Mouse (Mus musculus): ENCODE data around the gene Ikzf4.

Ikzf4 gene

DNA sequence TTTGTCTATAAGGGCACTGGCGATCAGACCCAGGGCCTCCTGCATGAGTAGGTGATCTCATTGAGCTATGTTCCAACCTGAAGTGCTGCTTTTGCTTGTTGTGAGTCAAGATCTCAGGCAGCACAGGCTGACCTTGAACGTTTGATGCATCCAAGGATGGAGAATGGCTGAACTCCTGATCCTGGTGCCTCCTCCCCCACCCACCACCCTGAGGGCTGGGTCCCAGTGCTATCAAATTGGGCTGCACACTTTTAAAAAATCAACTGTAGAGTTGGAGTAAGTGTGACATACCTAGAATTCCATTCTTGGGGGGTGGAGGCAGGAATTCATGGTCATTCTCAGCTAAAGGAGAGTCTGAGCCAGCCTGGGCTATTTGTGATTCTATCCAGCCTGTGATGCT, 39.3 kb downstream of the Ikzf4 start:
- DNase-seq = no peak

DNA sequence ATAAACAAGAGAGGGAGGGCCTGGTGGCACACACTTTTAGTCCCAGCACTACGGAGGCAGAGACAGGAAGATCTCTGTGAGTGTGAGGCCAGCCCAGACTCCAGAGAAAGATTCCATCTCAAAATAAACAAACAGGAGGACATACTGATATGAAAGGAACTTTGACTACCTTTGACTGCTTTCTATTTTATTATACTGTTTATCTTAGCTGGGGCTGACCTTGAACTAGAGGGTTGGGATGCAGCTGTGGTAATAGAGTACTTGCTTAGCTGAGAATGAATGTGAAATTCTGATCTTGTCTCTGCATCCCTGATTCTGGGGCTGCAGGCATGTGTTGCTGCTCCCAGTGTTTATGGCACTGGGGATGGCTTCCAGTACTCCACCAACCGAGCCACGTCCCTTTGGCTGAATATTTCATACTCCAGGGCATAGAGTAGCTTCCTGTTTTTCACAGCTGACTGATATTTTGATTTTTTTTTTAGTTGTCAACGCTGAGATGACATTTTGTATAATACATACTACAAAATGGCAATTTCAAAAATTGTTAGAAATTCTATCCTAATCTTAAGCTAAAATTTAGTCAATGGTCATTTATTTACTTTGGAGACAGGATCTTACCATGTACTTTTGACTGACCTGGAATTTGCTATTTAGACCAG, 43.2 kb downstream of the Ikzf4 start:
- no peak for DNase-seq

DNA sequence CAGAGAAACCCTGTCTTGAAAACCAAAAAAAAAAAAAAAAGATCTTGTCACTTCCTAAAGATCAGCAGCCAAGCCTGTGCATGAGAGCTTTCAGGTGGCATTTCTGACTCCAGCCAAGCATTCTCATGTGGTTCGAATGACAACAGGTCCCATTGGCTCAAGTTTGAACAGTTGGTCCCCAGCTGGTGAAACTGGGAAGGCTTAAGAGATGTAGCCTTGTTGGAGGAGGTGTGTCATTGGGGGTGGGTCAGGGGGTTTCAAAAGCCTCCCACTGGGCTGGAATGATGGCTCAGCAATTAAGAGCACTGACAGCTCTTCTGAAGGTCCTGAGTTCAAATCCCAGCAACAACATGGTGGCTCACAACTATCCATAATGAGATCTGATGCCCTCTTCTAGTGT, 44.3 kb downstream of the Ikzf4 start:
- DNase-seq = no peak

DNA sequence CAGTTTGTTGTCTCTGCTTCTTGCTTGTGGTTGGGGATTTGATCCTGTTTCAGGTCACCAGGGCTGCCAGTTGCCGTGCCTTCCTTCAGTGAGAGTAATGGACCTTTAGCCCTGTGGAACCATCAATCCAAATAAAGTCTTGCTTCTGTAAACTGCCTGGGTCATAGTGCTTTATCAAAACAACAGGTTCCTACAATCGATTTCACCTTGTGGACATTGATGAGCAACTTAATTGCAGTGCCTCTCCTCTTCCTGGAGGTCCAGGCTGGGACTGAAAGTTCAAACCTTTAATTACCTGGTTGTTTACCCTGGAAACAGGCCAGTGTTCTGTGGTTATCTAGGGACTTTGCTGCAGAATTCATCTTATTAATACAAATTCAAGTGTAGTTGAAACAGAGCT, 47.3 kb downstream of the Ikzf4 start:
- no peak for DNase-seq

DNA sequence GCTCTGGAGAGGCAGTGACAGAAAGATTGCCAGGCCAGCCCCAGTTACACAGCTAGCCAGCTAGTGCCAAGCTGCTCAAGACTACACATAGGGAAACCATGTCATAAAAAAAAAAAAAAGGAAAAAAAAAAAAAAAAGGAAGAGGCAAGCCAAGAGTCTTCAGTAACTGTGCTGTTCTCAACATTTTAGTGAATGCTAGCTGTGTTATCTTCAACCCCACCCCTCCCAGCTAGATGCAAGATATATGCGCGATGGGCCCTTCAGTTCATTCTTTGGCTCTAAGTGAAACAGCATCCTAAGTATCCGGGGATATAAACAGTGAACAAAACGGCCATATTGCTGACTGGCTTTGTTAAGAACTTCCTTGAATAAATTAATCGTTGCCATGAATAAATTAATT, 53.0 kb downstream of the Ikzf4 start:
- DNase-seq = no peak

DNA sequence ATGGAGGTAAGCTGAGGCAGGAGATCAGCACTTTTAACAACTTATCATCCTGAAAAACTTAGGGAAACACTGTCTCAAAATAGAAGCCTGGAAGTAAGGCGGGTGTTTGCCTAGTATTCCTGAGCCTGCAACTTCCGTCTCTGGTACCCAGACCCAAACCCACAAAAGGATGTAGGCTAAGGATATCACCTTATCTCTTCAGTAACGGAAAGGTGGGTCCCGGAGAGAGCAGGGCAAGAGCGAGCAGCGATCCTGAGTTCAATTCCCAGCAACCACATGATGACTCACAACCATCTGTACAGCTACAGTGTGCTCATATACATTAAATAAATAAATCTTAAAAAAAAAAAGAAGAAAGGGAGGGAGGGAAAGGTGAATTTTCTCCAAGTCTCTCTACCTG, 54.4 kb downstream of the Ikzf4 start:
- DNase-seq = no peak

DNA sequence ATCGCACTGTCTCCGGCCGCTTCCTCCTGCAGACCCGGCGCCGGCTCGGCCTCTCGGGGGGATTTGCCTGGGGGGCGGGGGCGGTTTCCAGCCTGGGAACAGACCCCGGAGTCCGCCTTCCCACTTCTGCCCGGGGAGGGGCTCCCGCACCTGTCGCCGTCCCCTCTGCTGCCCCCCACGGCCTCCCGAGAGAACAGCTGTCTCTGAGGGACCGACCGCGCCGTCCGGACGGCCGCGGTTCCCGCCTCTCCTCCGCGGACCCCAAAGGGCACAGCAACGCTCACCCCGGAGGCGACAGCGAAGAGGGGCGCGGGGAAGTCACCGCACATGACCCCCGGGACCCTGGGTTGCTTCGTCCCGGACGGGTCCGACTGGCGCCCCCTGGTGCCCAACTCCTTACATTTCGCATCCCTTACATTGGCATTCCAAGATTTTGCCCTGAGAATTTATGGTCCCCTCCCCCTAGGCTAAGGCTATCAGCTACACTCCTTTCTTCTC, 55.5 kb downstream of the Ikzf4 start:
- peak; percentile 53 for DNase-seq

DNA sequence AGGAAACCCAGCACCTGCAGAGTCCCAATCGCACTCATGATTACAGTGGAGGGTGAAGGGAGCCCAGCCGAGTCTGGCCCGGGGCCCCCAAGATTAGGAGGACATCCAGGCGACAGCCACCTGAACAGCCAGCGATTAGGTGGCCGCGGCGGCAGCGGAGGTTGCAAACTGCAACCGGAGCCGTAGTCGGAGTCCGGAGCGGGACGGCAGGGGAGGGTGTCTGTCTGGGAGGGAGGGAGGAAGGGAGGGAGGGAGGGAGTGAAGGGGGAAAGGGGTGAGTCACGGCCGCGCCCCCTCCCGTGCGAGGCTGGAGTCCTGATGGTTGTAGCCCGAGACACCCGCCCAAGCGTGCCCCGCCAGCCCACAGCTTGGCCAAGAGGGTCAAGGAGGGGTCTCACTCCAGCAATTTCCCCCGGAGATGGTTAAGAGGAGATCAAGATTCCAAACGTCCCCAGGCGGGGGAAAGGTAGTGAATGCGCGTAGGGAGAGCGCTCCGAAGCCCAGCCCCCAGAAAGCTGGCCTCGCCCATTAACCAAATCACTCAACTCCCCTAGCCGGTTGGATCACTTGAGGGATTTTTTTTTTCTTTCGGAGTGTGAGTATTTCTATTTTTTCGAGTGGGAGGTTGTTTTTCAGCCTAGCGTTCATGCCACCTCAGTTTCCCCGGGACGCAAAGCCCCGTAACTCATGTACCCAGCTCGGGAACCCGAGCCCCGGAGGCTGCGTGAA, 56.2 kb downstream of the Ikzf4 start, which contains the start of gene Erbb3:
Gene Erbb3 (minus strand): TSS at position 189 of the 729 bp plus-strand sequence.
- no peak for DNase-seq

DNA sequence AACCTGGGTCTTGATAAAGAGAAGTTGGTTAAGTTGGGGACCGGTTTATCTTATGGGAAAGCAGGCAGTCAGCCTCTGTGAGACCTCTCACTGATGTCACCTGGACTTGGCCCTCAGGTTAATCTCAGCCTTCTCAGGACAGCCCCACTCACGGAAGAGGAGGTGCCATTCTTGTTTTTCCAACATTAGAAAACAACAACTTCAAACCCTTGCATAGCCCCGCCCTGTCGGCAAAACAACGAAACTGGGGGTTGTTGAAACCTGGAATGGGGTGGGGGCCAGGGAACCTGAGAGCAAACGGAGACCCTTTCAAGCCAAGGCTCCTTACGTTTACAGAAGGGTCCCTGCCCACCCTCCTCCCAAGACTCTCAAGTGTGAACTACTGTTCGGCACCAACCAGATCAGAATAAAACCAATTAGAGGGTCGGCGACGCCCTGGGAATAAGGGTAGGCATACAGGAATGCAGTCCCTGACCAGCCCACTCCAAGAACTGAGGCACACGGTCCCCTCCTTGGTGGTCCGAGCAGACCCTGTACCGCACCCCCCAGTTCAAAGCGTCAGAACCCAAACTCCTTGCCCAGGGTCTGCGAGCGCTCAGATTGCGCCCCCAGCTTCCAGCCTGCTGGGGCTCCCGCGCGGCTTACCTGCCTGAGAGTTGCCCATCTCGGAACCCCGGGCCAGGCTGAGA, 56.9 kb downstream of the Ikzf4 start:
- no peak for DNase-seq

DNA sequence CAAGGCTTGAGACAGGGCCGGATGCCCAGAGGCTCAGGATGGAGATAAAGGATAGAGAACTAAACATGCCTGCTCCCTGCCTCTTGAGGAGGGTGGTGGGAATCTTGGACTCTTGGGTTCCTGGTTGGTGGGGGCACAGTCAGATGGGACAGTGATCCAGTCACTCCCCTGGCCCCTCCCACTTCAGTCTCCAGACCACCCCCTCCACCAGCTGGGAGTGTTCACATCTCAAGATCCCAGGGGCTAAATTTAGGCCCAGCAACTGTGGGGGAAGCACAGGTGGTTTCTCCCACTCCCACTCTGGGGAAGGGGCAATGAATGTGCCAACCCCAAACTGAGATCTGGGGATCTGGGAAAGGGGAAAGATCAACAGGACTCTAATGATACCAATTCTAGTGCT, 57.7 kb downstream of the Ikzf4 start:
- DNase-seq = no peak

DNA sequence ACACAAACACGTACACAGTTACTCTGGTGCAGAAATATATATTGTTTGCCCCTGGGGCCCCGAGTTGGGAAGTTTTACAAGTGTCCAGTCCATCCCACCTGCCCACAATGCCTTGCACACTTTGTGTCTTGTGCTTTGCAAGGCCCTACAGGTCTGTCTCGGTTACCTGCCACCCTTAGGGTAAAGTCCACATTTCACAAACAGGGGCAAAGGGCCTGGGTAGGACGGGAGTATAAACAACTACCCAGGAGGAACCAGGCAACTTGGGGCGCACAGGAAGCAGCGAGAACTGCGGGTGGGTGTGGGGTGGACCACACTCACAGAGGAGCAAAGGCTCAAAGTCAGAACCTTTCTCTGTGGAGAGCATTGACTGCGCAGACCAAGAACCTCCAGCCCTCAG, 58.1 kb downstream of the Ikzf4 start:
- no peak for DNase-seq

DNA sequence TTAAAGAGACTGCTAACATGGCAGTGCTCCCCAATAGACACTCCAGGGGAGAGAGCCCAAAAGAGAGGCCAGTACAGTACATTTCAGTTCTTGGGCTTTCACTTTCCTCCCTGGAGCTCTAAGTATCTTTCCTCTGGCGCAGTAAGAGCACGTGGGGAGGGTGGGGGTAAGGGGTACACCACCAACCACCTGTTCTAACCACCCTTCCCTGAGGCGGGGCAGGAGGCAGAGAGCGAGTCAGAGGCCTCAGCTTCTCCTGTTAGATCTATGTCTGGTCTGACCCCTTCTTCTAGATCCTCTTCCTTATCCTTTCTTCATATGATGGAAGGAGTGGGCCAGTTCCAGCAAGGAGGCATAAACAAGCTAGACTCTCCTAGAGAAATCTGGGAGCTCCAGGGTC, 58.7 kb downstream of the Ikzf4 start:
- no peak for DNase-seq

DNA sequence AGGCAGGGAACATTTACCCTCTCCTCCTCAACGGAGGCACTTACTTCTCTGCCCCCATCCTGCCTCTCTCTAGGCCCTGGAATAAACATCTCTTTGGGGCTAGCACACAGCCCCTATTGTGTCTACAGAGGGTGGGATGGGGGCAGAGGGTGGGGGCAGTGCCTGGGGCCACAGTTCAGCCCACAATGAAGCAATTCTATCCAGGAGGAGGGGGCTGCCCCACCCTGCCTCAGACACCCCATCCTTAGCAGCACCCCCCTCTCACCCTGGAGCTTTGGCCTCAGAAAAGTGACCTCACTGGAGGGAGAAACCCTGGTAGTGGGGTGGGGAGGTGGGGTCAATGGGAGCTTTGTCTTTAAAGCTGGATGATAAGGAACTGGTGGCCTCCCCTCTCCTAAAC, 59.2 kb downstream of the Ikzf4 start:
- DNase-seq = no peak

DNA sequence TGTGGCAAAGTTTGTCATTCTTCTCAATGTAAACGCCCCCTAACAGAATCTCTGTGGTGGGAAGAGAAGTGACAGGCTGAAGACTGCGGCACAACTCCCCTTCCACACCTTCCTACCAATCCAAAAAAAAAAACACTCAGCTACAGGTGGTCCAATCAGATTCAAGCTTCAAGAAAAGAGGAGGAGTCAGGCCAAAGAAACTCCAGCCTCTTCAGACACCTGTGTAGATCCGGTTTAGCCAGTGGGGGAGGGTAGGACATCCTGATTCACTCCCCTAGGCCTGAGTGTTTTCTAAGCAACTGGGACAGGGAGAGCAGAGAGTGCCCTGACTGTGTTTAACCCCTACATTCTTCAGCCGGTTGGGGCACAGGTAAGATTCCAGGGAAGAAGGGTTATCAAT, 61.4 kb downstream of the Ikzf4 start:
- no peak for DNase-seq

DNA sequence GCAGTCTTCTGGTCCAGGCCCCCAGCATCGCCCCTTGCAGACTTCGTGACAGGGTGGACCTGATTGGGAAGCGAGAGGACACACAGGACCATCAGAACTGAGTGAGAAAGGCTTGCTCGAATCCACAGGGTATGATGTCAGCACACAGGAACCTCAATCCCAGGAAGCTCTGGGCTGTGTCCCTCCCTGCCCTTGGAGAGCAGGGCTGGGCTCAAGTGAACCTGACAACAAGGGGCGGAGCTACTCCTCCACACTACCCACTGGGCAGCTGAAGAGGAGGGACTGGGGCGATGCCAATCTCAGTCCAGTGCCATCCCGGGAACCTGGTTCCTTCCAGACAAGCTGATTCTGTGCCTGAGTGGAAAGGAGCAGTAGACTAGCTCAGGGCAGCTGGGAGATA, 62.1 kb downstream of the Ikzf4 start:
- DNase-seq = peak; percentile 43

Data from cerebellum, adult 11 months (tissue).